Mouse (Mus musculus) embryo, embryonic 11.5 days (tissue): ENCODE measurements around the gene Bmper.

Experiments used
- DNase-seq: peaks from one replicate; pipeline ENCODE4 v3.0.0-alpha.2; 2012; ENCODE audit warnings: low read depth, low spot score

The Bmper gene

DNA sequence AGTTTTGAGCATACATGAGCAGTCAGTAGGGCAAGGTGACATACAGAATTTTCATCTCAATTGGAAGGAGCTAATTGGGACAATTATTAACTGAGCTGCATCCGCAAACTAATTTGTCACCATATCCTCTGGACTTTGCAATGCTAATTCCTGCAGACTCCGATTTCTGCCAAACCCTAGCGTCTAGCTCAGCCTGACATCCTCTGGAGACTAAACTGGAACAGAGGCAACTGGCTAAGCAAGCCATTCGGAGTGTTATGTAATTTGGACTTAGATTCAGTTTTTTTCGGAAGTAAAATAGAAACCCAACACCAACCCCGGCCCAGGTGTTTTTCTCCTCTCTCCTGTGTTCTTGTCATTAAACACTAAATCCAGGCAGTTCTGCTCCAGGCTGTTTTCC is 213.9 kb downstream of the Bmper start:
- DNase-seq = no peak

DNA sequence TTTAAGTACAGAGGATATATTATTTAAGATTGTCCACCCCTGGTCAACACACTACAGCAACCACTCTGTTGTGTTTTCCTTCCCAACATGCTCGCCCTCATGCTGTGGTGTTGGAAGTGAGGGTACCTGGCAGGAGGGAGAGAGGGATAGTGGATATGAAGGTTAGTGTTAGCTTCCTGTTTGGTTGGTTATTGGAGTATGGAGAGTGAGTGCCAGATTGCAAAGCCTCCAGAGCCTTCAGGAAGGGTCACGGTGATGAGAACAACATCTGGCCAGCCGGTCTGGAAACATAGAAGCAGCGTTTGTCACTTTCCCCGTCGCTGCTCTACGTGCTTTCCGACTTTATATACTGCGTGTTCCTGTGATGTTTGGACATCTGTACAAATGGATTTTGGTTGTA is 215.8 kb downstream of the Bmper start:
- no peak for DNase-seq

DNA sequence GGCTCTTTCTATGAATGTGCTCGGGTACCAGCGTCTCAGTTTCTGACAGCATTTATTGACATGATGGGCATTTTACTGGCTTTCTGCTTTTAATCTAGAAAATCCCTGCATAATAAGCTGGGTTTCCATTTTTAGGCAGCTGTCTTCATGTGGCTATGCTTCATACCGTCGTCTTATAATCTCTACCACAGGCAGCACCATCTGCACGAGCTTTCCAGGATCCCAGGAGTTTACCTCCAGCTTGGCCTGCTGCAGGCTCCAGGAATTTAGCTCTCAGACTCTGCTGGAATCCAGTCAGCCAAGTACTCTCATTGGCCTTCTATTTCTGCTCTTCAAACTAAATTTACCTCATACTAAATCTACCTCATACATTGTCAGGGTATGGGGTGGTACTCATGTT is 219.3 kb downstream of the Bmper start:
- DNase-seq = no peak

DNA sequence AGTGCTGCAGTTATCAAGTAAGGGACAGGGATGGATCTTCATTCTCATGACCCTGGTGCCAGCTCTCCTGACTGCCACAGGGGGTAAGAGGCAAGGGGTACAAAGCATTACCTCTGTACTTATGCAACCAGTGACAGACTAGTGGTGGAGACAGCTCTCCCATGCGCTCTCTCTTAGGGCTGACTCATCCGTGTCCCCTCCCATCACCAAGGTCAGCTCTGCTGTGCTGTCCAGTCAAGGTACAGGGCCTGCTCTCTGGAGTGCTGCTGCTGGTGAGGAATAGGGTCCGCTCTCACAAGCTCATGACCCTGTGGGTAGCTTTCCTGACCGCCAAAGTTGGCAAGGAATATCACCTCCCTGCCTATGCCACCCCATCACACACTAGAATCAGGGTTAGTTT is 222.1 kb downstream of the Bmper start:
- no peak for DNase-seq

DNA sequence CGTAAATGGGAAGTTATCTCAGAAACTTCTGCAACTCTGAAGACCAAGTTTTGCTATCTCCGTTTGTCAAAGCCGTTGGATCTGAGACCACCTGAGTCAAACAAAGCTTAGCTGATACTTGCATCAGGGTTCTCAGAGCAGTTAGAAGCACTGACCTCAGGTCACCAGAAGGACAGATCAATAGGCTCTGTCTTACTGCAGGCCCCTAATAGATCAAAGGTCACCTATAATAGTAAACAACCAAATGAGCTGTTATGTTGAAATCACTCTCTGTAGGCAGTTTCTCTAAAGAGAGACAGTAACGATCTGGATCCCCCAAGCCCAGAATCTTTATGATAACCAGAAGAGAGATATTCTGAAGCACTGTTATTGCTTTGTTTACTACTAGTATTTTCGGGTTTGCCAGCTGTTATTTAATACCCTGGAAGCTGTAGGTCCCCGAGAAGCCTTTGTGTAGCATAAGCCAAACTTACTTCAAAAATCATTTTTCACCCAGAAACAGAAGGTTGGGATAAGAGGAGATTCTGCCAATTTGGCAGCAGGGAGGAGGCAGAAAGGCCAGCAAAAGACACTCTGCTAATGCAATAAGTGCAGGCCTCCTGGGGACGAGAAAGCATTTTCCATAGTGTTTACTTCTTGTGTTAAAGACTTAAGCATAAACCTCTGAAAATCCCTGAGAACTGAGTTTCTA is 224.5 kb downstream of the Bmper start:
- no peak for DNase-seq

DNA sequence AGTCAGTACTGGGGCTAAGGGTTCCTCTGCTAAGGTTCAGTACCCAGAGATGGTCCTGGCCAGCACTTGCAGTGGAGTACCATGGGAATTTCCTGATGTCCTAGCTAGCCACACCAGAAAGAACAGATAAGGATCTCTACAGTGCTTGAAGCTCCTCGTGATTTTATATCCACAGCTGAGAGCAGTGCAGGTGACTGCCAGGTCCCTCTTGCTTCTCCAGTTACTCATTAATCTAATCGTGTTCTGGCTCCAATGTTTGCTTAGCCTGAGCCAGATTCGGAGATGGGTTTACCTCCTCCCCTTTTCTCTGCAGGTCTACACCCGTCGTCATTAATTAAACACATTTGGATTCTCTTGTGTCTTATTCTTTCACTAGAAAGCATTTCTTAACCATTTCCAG is 230.4 kb downstream of the Bmper start:
- DNase-seq = no peak

DNA sequence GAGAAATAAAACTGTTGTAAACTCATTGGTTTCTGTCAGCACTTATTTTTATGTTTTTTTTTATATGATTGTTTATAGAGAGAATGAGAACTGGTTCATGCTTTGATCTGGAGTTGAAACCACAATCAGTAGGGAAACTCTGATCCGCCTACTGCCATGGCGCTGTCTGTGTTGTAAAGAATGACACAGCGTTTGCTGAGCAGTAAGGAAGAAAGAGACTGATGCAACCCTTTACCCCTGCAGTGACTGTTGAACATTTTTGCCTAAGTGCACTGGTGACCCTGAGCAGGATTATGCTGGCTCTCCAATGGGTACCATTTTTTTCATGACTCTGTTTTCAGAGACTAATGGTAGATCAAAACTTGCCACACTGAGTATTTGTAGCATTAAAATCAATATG is 234.3 kb downstream of the Bmper start:
- no peak for DNase-seq

DNA sequence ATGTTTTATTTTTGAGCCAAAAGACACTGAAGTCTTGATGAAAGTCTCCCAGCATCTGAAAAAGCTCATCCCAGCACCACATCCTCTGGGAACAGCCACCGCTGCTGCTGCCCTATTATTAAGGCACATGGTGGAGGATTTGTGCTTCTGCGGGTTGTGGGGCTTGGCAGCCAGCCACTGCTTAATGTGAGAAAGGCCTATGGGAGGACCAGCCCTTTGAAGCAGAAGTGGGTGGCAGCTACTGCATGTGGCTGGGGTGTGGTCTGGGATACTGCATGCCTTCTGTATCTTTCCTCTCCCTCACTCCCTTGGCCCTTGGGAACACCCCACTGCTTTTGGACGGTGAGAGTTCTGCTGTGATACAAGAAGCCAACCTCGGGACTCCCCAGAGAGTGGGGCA is 237.8 kb downstream of the Bmper start:
- DNase-seq = no peak

DNA sequence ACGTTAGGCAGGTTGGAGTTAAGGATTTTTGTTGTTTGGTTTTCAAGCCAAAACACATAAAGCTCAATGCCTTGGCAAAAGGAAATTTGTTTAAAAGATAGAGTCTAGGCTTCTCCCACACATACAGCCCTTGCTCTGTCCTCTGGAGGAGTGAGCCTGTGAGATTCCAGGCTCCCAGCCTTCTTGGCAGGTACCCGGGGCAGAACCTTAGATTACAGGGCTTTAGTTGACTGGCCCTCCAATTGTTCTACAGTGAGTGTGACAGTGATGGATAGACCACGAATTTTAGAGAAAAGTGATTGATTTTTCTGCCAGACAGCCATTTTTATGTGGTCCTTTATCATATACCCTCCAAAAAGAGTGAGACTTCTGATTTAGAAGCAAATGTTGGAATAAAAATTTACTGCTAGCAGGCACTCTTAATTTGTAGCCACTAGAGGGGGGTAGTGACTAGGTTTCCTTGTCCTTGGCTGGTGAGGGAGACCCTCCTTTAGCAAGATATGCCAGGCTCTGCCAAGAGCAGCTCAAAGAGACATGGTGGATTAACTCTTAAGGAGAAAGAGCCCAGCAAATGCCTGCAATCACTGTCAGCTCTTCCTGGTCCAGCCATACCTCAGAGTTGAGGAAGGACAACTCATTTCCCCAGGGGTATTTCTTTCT is 240.2 kb downstream of the Bmper start:
- DNase-seq = peak; percentile 39

DNA sequence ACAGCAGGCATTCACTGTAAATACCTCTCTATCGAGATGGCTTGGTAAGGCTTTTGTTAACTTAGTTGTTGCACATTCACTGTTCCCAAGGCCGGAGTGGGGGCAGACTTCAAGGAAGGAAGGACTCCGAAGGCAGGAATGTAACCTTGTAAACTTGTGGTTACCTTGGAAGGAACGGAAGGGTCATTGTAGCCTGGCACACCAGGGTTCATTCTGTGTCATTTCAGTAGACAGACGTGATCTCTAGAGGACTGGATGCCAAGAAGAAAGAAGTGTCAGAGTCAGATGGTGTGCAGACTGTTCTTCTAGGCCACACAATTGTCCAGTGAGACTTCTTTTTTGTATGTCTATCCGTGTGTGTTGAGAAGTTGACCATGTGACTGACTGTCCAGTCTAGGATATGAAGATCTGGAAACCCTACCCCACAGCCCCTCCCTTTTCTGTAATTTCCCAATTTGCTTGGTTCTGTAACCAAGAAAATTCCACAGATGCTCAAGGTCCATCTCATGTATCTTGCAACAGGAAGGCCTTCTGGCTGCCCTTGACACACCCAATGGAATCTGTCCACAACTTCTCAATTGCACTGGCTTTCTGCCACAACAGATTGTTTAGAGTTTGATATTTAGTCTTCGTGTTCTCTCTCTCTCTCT is 242.2 kb downstream of the Bmper start:
- DNase-seq = no peak

DNA sequence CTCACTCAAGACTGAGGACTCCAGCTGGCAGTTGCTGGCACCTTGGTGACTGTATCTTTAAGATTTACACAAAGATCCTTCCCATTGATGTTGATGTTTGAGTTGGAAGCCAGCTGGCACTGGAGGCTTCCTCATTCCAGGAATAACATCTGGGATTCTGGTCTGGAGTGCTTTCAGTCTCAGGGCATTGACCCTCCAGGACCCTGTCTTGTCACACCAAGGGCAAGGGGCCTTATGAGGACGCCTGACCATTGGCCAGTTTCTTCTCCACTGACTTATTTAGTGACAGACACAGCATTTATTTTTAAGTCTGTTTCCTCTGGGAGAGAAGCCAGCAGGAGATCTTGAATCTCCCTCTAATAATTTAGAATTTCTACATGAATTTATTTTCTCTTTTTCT is 247.0 kb downstream of the Bmper start:
- no peak for DNase-seq

DNA sequence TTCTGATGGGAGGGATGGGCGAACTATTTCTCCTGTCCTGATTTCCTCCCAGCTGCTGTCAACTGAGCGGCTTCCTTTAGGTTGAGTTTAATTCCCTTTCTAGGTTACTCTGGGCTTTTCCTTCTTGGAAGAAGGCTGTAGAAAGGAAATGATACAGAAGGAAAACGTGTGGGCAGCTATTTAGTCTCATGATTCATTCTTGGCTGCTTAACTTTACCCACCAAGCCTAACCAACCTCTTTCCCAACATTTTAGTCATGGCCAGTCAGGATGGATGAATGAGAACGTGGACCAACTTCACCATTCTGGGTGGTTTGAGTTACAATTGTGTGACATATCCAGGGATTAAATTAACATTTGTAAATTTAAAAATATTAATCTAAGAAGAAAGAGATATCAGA is 263.0 kb downstream of the Bmper start:
- no peak for DNase-seq

DNA sequence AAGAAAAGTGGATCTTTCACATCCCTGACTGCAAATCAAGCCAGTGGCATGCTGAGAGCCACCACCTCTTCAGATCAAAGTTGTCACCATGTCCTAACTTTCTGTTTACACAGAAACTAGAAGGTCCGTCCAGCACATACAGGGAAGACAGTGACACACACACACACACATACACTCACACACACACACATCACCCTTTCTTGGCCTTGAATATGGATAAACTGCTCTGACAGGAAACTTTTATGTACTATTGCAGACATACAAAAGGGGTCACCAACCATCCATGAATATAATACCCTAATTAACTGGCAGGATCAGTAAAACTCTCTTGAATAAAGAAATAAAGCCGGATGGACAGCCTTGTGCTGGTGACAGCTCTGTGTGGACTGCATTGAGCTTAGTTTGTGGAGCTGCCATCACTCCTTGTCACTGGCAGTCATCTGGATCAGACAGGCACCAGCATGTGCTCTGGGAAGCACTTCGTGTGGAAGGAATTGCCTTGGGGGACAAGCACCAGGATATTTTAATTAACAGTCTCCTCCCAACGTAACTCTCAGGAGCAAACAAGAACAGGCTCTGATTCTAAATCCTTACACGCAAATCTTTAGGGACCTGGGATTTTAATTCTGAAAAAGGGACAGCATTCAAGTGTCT is 264.0 kb downstream of the Bmper start:
- no peak for DNase-seq

DNA sequence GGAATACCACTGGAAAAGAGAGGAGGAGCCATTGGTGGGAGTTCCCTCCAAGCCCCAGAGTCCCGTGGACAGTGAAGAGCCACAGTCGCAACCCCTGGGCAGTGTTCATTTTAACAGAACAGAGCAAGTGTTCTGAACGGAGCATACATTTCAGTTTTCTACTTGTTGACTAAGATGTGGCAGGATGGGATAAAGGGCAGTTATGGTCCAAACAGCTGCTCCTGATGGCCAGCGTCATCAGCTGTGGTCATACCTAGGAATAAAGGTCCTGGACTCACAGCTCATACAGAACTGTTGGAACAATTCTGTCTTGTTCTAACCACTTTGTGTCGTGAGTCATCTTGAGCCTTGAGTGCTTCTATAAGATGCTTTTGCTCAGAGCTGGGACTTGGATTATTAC is 265.4 kb downstream of the Bmper start:
- DNase-seq = no peak

DNA sequence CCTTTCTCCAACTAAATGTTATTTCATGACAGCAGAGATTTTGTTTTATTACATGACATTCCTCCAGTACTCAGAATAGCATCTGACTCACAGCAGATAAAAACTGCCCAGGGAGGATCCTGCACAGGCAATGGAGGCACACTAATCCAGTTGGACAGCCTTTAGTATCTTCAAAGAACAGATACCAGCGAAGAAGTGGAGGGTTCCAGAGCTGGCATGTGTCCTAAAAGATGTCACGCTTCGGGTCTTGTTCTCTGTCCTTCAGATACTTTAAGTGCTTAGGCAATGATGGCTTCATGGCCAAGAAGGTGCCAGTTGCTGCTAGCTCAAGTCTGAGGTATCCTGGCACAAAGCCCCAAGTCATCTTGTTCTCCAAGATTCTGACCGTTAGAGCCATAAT is 272.5 kb downstream of the Bmper start:
- no peak for DNase-seq

DNA sequence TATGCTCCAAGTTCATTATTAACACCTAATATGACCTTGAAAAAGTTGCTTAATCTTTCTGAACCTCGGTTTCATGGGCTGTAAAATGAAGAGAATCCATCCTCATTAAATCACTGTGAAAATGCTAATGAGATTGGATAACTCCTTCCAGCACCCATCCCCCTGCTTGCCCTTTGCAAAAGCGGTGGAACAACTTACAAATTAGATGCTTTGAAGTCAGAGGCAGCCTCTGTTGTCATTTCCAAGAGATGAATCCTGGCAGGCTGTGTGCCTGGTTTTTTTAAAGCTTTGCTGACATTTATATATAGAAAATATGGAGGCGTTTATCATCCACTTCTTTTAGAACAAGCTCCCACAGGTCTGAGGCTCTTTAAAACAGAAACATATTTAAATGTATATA is 274.8 kb downstream of the Bmper start:
- no peak for DNase-seq

DNA sequence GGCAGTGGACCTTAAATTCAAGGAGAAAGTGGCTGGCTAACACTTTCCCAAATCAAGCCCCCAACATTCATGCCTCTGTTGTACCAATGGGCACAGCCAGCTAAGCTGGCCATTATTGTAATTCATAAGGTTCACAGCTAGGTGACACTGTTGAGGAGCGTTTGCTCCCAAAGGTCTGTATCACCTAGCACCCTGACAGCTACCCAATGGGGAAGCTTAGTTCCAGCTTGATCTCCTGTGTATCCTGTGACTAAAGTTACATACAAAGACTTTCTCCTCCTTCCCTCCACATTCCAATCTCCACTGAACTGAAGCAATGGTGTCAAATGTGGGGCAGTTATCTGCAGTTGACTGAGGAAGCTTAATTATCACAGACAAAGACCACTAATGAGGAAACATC is 311.0 kb downstream of the Bmper start:
- DNase-seq = no peak
